Mouse (Mus musculus) hindbrain, embryonic 14.5 days (tissue): ENCODE results near the gene Golph3. TPM values are rescaled to one million over a fixed set of nuclear protein-coding genes. Genes with fewer than 3 reads are reported as not detected.

ENCODE experiments used
- ATAC-seq: fragments of 200-750 bp; cut with Nextera tagmentation; 2 replicates; pipeline ENCODE4 v1.8.0; 2017; ENCODE audit warnings: moderate number of reproducible peaks, mild to moderate bottlenecking, moderate TSS enrichment, moderate library complexity; ENCODE audit not compliant: low FRiP score
- DNase-seq: peaks from one replicate; pipeline ENCODE4 v3.0.0-alpha.2; 2015; ENCODE audit warnings: low spot score
- H3K27ac ChIP-seq: fragments of 300-500 bp; sonication (generic); 2 replicates; pipeline ENCODE4 v1.5.1; 2014; ENCODE audit warnings: mild to moderate bottlenecking, moderate library complexity
- H3K27me3 ChIP-seq: fragments of 300-500 bp; sonication (generic); 2 replicates; pipeline ENCODE4 v1.6.1; 2014; ENCODE audit warnings: mild to moderate bottlenecking, low read length, mixed read lengths; ENCODE audit not compliant: control insufficient read depth, insufficient read depth
- H3K36me3 ChIP-seq: fragments of 300-500 bp; sonication (generic); replicated peaks from 2 replicates; pipeline ENCODE4 v1.6.1; 2014; ENCODE audit not compliant: control insufficient read depth, insufficient read depth
- H3K4me1 ChIP-seq: fragments of 300-500 bp; sonication (generic); replicated peaks from 2 replicates; pipeline ENCODE4 v1.6.1; 2014; ENCODE audit warnings: antibody characterized with exemption, low read length, mixed read lengths; ENCODE audit not compliant: control insufficient read depth, insufficient read depth
- H3K4me2 ChIP-seq: fragments of 300-500 bp; sonication (generic); replicated peaks from 2 replicates; pipeline ENCODE4 v1.6.1; 2014; ENCODE audit warnings: mild to moderate bottlenecking, moderate library complexity
- H3K4me3 ChIP-seq: fragments of 300-500 bp; sonication (generic); replicated peaks from 2 replicates; pipeline ENCODE4 v1.5.1; 2014; ENCODE audit warnings: mild to moderate bottlenecking, low read length
- H3K9ac ChIP-seq: fragments of 300-500 bp; sonication (generic); 2 replicates; pipeline ENCODE4 v1.6.1; 2014
- H3K9me3 ChIP-seq: fragments of 300-500 bp; sonication (generic); 2 replicates; pipeline ENCODE4 v1.6.1; 2016; ENCODE audit warnings: low read length; ENCODE audit not compliant: control insufficient read depth
- WGBS: fragments of 180-500 bp; shearing (Covaris S2); extraction: QIAGEN DNeasy Blood & Tissue Kit; methylation state at CpG from one replicate; pipeline ENCODE4 v1.1.7; 2014; 5-methylcytosine and 5-hydroxymethylcytosine counted together
- polyA plus RNA-seq: library from polyadenylated mRNA; unstranded; fragments of >200 nt; fragmentation: Nextera tagmentation; extraction: Ambion mirVana; gene quantifications from 2 replicates; pipeline ENCODE4 v1.2.1, GENCODE M21; 2014

Golph3 gene
- polyA plus RNA-seq, 1 experiment from 2014 or later = 96.9 TPM

- Histone ChIP-seq H3K4me1 (no peaks in the 10 kb centered on the region), H3K4me3 (no peak overlapping the region), H3K36me3 (peaks cover 33% of the 10 kb centered on the region), H3K27ac (no peak overlapping the region), H3K9me3 (no peaks in the 10 kb centered on the region), H3K9ac (no peak overlapping the region), H3K4me2 (no peak overlapping the region), H3K27me3 (no peaks in the 10 kb centered on the region)
- 92% methylated on average over 3 of the region's 3 CpGs for WGBS
- no peak for ATAC-seq
- no peak for DNase-seq
Observed at GRCm38 (mm10) chr15:12346916-12347315, 25.7 kb downstream of the Golph3 start.

DNA sequence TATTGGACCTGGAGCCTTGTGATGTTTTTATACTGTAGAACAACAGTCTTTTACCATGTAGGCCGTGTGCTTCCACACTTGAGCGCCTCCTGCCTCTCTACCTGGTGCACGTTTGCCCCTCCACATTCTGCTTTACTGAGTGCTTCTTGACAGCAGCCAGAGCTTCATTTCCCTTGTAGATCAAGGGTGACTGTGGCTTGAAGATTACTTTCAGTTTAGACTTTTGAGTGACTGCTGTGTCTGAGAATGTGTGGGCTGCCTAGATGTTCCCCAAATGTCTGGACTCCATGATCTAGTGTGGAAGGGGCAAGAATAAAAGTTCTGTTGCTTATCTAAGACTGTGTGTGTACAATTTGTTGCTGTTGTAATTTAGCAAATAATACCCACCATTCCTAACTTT is 27.7 kb downstream of the Golph3 start:
- no peak overlapping the region for H3K27ac ChIP-seq
- H3K36me3 ChIP-seq = peaks cover 36% of the 10 kb centered on the region
- no peak overlapping the region for H3K9ac ChIP-seq
- no peak for DNase-seq
- H3K27me3 ChIP-seq = no peaks in the 10 kb centered on the region
- ATAC-seq = no peak
- no peaks in the 10 kb centered on the region for H3K4me1 ChIP-seq
- 81% methylated on average over 3 of the region's 3 CpGs for WGBS
- H3K9me3 ChIP-seq = no peaks in the 10 kb centered on the region
- no peak overlapping the region for H3K4me2 ChIP-seq
- H3K4me3 ChIP-seq = no peak overlapping the region

- Histone ChIP-seq H3K4me2 (no peak overlapping the region), H3K9me3 (no peaks in the 10 kb centered on the region), H3K4me1 (no peaks in the 10 kb centered on the region), H3K27me3 (no peaks in the 10 kb centered on the region), H3K27ac (no peak overlapping the region), H3K36me3 (peaks cover 39% of the 10 kb centered on the region), H3K9ac (no peak overlapping the region), H3K4me3 (no peak overlapping the region)
- ATAC-seq = no peak
- no peak for DNase-seq
- WGBS = 90% methylated on average over 5 of the region's 5 CpGs
Observed at GRCm38 (mm10) chr15:12349840-12350239, 28.6 kb downstream of the Golph3 start.

DNA sequence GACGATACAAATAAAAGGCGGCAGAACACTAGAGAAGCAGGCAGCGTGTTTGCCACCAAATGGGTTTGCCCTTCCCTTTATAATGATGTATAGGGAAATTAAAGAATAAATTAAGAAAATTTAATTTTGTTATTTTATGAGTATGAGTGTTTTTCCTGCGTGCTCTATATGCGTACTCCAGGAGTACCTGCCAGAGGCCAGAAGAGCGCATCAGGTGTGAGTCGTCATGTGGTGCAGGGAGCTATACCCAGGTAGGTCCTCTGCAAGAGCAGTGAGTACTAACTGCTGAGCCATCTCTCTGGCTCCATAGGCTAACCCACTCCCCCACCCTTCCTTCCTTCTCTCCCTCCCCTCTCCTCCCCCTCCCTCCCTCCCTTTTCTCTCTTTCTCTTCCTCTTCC is 30.2 kb downstream of the Golph3 start:
- no peak for DNase-seq
- peaks cover 46% of the 10 kb centered on the region for H3K36me3 ChIP-seq
- 96% methylated on average over 7 of the region's 7 CpGs for WGBS

GRCm38 (mm10) chr15:12354281-12354810 is 33.1 kb downstream of the Golph3 start:
- Histone ChIP-seq H3K9me3 (no peaks in the 10 kb centered on the region), H3K4me3 (no peak overlapping the region), H3K4me1 (no peaks in the 10 kb centered on the region), H3K27ac (no peak overlapping the region), H3K9ac (no peak overlapping the region), H3K27me3 (no peaks in the 10 kb centered on the region), H3K36me3 (peaks cover 46% of the 10 kb centered on the region), H3K4me2 (no peak overlapping the region)
- DNase-seq (no peak), ATAC-seq (no peak)
- 95% methylated on average over 2 of the region's 2 CpGs for WGBS

More for the DNA sequence above, 30.2 kb downstream of the Golph3 start:
- Histone ChIP-seq H3K9me3 (no peaks in the 10 kb centered on the region), H3K4me3 (no peak overlapping the region), H3K4me2 (no peak overlapping the region), H3K9ac (no peak overlapping the region), H3K27me3 (no peaks in the 10 kb centered on the region), H3K27ac (no peak overlapping the region), H3K4me1 (no peaks in the 10 kb centered on the region)
- ATAC-seq = no peak

DNA sequence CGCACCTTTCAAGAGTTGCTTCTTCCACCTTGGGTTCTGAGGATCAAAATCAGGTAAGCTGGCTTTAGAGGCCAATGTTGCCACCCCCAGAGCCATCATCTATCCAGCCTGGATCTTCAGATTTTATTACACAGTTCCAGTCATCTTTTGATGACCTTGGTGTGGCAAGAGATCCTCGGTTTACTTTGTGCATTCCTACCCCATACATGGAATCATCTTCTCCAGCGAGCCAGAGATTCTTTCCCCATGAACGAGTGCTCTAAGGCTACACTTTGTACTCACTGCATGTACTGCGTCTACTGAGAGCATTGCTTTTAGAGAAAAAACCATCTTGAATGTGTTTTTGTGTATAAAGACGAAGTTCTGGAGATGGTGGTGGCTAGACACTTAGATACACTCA is 34.0 kb downstream of the Golph3 start:
- H3K4me3 ChIP-seq = no peak overlapping the region
- H3K9ac ChIP-seq = no peak overlapping the region
- no peak overlapping the region for H3K4me2 ChIP-seq
- no peaks in the 10 kb centered on the region for H3K9me3 ChIP-seq
- WGBS = 95% methylated on average over 6 of the region's 6 CpGs
- H3K36me3 ChIP-seq = peaks cover 46% of the 10 kb centered on the region
- H3K4me1 ChIP-seq = no peaks in the 10 kb centered on the region
- no peaks in the 10 kb centered on the region for H3K27me3 ChIP-seq
- H3K27ac ChIP-seq = no peak overlapping the region
- no peak for DNase-seq
- ATAC-seq = no peak

DNA sequence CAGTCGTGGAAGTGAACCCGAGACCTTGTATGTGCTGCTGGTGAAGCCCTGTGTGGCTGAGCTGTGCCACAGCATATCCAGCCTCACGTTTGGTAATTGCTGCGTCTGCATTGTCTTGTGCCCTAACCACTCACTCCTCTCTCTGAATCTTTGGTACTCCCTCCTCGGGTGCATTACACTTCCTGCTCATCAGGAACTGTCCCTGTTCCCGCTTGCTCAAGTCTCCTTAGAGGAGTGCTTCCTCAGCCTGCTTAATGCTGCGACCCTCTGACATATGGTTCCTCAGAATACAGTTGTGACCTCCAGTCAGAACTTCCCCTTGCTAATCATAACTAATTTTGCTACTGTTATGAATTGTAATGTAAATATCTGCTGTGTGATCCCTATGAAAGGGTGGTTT is 34.7 kb downstream of the Golph3 start:
- 89% methylated on average over 7 of the region's 7 CpGs for WGBS
- ATAC-seq = no peak
- peaks cover 46% of the 10 kb centered on the region for H3K36me3 ChIP-seq

GRCm38 (mm10) chr15:12357459-12357858 is 36.2 kb downstream of the Golph3 start:
- H3K4me2 ChIP-seq = no peak overlapping the region
- no peak overlapping the region for H3K4me3 ChIP-seq
- DNase-seq = no peak
- H3K27ac ChIP-seq = no peak overlapping the region
- H3K9ac ChIP-seq = no peak overlapping the region
- no peaks in the 10 kb centered on the region for H3K27me3 ChIP-seq
- peaks cover 41% of the 10 kb centered on the region for H3K36me3 ChIP-seq
- no peaks in the 10 kb centered on the region for H3K9me3 ChIP-seq
- ATAC-seq = no peak
- H3K4me1 ChIP-seq = no peaks in the 10 kb centered on the region

More for the DNA sequence above, 34.7 kb downstream of the Golph3 start:
- no peak overlapping the region for H3K4me3 ChIP-seq
- no peak overlapping the region for H3K9ac ChIP-seq
- H3K4me2 ChIP-seq = no peak overlapping the region
- H3K9me3 ChIP-seq = no peaks in the 10 kb centered on the region
- H3K4me1 ChIP-seq = no peaks in the 10 kb centered on the region
- no peak for DNase-seq
- no peak overlapping the region for H3K27ac ChIP-seq
- H3K27me3 ChIP-seq = no peaks in the 10 kb centered on the region

DNA sequence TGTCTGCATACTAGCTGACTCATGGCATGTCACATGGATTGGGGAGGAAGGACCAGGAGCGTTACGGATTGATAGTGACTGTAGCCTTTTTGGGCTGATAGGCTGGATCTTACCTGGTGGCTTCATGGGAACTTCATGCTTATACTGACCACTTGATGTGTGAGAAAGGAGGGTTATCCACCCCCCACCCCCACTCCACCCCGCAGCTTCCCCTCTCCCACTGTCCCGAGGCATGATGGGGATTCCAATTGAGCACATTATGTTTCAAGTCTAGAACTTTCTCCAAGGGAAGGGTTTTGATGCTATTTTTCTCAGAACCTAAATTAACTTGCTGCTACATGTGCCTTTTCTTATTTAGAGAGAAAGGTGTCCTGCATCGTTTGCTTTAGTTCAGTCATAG is 37.1 kb downstream of the Golph3 start:
- no peak overlapping the region for H3K4me2 ChIP-seq
- WGBS = 96% methylated on average over 5 of the region's 5 CpGs
- peaks cover 32% of the 10 kb centered on the region for H3K36me3 ChIP-seq
- ATAC-seq (no peak), DNase-seq (no peak)
- no peaks in the 10 kb centered on the region for H3K9me3 ChIP-seq
- no peaks in the 10 kb centered on the region for H3K27me3 ChIP-seq
- H3K27ac ChIP-seq = no peak overlapping the region
- no peaks in the 10 kb centered on the region for H3K4me1 ChIP-seq
- no peak overlapping the region for H3K9ac ChIP-seq
- no peak overlapping the region for H3K4me3 ChIP-seq
